Mouse (Mus musculus): ENCODE data around the gene Enthd1.

GRCm38 (mm10) chr15:80467876-80468275, 97.1 kb downstream of the Enthd1 start:
- no peak for TF ChIP-seq CTCF (IDR thresholded peaks at IDR 0.05; ENCODE audit: insufficient read depth, low read depth, low read length)
- no peak for TF ChIP-seq POLR2A (IDR thresholded peaks at IDR 0.05; ENCODE audit: insufficient read depth, low read depth, low read length)
